Mouse (Mus musculus) erythroblast, embryonic 14.5 days (primary cell): ENCODE measurements around the gene Etfa.

ENCODE experiments used
- GATA1 ChIP-seq: IDR thresholded peaks from 2 replicates; pipeline ENCODE4 v1.6.1; 2012; ENCODE audit warnings: low read length, inconsistent platforms, mixed read lengths
- TAL1 ChIP-seq: IDR thresholded peaks from 3 replicates; pipeline ENCODE4 v1.6.1; 2012; ENCODE audit warnings: low read length, inconsistent platforms, mixed read lengths

DNA sequence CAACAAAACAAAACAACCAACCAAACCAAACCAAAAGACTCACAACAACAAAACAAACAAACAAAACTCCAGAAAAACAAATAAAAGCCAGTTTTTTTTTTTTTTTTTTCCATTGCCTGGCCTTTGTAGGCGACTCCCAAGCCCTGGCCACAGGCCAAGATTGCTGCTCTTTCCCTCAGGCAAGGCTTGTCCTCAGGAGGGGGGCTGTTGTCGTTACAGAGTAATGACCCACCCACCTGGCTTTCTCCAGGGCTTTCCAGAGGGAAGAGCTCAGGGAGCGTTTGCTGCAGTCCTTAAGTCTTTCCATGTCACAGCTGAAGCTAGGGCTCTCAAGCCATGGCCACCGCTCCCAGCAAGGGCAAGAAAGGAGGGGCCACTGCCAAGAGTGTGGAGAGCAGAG is 26.3 kb upstream of the Etfa start, which contains the start of gene Isl2:
- TF ChIP-seq TAL1 = no peak
- TF ChIP-seq GATA1 = no peak
